Mouse (Mus musculus) left cerebral cortex, postnatal 10 days (tissue): Measurements from ENCODE around the gene Nrde2. TPM values are rescaled to one million over a fixed set of nuclear protein-coding genes. Genes with fewer than 3 reads are reported as not detected.

Source experiments
- DNase-seq, 2 experiments: peaks; one replicate each; pipeline ENCODE4 v3.0.0; 2021 to 2022; ENCODE audit warnings: low spot score in 2 of 2, mixed read lengths in 1 of 2; ENCODE audit errors: extremely low spot score in 1 of 2
- intact Hi-C: fragments of 180-260 bp; cut with DNase I; formaldehyde crosslinking; loops from one replicate; pipeline ENCODE4 v1.15.1; 2025
- total RNA-seq, 2 experiments: library from RNA; stranded (reverse); gene quantifications; 2 replicates each; pipeline ENCODE4 v1.2.3; 2021

Nrde2 gene
- total RNA-seq, result 10 to 100 TPM; 12.9 to 14.9 TPM

DNA sequence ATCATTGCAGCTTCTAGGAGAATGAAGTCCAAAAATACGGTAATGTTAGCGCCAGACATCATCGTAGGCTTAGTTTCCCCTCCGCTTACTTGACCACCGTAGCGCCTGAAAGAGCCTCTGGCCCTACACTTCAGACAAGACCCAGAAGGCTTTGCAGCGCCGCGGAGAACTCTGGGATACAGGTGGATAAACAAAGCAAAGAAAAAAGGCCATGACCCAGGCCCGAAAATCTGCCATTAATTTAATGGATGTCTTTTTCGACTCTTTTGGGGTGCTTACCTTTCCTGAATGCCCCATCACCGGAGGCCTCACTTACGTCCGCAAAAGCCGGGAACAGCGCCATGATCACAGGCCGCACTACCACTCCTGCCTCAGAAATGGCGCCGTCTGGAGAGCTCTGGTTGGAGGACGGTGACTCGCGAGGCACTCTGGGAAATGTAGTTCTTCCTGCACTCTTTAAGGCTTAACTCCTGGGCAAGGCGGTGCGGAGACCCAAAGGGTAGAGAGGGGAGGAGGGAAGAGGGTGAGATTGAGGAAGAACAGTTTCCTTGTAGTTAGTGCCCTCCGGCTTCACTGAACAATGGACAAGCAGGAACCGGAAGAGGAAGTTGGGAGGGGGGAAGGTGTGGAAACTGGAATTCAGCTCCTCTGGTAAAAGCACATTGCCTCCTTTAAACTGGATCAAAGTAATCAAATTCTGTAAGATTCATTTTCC is at the start of gene Nrde2:
Gene Nrde2 (minus strand): TSS at position 393 of the 715 bp plus-strand sequence.
- intact Hi-C loops, result no loop called here
- DNase-seq, result peak; percentile 89 to 92

DNA sequence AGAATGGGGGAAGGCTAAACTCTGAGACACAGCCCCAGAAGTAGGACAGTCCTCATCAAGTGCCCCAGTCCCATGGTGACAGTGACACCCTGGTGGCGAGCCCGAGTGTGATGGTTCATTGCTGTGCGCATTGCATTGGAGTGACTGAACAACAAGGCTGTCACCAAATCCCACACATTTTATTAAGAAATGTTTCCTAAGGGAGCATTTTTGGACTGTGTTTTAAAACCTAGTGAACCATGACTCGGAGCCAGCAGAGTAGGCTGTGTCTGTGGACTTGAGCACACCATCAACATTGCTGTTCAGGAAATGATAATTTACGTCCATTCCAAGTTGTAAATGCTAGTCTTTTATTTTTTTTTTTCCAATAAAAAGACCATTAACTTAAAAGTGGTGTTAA is 47.5 kb upstream of the Nrde2 start:
- intact Hi-C loops, result loop anchor here (10.0 kb wide), 1 partner anchor 368 kb away; no protein-coding TSS in a partner anchor
- DNase-seq, result no peak

DNA sequence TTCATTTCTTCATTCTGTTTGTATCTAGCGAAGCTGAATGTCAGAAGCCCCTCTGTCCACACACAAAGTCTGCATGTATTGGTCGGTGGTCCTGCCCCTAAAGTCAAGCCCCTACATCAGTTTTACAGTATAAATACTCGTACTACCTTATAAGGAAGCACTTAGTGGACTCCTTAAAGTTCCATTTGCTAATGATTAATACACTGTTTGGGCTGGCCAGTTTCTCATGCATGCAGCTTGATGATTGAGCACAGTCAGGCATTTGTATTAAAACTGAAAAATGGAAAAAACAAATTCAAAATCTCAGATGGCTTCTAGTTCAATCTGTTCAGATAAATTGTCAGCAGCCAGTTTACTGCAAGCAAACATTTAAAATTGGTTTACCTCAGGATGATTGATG is 47.1 kb upstream of the Nrde2 start:
- intact Hi-C loops, result loop anchor here (10.0 kb wide), 1 partner anchor 368 kb away; no protein-coding TSS in a partner anchor
- DNase-seq, result no peak

DNA sequence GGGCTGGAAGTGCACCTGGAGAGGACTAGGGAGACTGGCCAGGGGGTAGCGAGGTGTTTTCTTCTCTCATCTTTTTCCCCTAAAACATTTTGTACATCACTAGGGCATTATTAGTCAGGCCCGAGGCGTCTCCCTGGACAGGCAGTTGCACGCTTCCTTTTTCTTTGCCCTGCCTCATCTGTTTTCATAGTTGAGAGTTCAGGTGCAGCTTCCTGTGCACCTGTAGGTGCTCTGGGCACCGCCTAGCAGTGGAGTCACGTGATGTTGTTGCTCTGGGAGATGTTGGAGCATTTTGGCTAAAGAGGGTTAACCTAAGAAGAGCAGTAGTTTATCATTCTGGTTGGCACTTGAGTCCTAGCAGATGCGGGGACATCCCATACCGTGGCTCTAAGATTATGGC is 45.7 kb upstream of the Nrde2 start:
- DNase-seq, result no peak
- intact Hi-C loops, result loop anchor here (10.0 kb wide), 1 partner anchor 370 kb away; no protein-coding TSS in a partner anchor

DNA sequence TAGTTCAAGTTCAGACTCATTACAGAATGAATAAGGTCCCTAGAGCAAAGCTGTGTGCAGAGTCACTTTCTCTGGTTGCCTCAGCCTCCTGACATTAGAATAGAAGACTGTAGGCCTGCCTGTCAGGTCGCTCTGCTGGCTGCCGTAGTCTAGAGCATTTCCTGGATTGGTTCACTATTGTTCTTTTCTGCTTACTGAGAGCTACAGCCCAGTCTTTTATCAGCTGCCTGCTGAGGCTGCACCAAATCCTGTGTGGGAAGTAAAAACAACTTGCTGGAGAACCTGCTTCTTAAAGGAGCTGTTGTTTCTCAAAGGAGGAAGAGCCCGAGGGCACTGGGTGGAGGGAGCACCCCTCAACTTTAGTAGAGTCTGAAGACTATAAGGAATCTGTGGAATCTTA is 44.3 kb upstream of the Nrde2 start:
- intact Hi-C loops, result loop anchor here (5.0 to 10.0 kb wide), 4 partner anchors 59 to 371 kb away; no protein-coding TSS in a partner anchor
- no peak for DNase-seq

DNA sequence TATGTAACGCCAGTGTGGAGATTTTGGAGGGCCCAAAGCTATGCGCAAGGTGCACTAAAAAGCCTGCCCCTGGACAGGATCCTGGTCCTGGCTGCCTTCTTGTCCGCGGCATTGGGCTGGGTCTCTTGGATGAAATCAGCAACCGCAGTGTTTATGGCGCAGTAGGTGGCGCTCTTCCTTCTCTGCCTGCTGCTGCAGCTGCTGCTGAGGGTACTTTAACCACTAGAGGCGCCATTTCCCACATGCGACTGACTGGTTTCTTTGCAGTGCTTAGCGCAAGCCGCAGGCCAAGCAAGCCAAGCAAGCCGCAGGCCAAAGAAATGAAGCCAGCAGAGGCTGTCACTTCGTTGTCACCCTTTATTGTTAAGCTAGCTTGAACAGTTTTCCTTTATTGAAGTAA is 42.4 kb upstream of the Nrde2 start:
- intact Hi-C loops, result loop anchor here (5.0 to 10.0 kb wide), 4 partner anchors 60 to 373 kb away; no protein-coding TSS in a partner anchor

DNA sequence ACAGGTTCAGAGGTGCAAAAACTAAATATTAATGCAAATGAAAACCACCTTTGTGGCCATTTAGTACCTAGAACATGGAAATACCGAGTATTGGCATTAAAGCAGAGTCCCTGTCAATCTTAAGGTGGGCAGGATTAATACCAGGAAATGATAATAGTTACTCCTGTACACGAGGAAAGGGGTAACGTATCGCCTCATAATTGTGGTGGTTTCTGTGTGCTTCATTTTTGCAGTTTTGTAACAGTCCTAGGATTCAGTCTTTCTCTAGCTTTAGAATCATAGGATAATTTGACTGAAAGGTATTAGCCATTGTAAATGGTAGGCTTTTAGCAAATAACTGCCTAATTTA is 41.9 kb upstream of the Nrde2 start:
- intact Hi-C loops, result loop anchor here (5.0 to 10.0 kb wide), 4 partner anchors 61 to 373 kb away; no protein-coding TSS in a partner anchor
- DNase-seq, result no peak

More for the DNA sequence above, 42.4 kb upstream of the Nrde2 start:
- DNase-seq, result peak; percentile 94 to 95

DNA sequence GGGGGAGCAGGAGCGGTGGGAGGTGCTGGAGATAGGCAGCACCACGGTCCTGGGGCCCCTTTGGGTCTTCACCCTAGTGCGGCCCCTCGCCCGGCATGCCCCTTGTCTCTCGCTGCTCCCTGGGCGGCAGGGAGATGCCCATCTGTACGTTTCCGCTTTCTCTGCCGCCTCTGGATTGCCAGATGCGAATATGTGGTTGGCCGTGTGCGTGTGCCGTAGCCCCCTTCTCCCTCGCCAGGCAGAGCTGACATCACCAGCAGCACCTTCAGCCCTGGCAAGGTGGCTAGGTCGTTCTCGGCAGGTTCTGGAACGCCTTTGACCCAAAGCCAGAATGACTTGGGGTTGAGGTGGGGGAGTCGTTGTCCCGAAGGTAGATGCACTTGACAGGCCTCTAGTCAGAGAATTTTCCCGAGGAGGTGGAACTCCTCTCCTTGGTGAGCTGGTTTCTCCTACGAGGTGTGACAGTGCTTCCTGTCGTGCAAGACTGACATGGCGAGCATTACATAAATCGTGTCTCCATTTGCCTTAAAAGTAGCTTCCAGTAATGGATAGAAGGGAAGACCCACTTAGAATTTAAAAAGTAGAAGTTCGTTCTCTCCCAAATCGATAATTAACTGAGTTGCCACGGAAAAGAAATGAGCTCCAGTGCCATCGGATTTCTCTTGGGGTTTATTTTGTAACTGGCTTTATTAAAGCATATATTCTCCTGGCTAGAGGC is 41.4 kb upstream of the Nrde2 start:
- intact Hi-C loops, result loop anchor here (5.0 to 10.0 kb wide), 4 partner anchors 61 to 374 kb away; no protein-coding TSS in a partner anchor
- no peak for DNase-seq

DNA sequence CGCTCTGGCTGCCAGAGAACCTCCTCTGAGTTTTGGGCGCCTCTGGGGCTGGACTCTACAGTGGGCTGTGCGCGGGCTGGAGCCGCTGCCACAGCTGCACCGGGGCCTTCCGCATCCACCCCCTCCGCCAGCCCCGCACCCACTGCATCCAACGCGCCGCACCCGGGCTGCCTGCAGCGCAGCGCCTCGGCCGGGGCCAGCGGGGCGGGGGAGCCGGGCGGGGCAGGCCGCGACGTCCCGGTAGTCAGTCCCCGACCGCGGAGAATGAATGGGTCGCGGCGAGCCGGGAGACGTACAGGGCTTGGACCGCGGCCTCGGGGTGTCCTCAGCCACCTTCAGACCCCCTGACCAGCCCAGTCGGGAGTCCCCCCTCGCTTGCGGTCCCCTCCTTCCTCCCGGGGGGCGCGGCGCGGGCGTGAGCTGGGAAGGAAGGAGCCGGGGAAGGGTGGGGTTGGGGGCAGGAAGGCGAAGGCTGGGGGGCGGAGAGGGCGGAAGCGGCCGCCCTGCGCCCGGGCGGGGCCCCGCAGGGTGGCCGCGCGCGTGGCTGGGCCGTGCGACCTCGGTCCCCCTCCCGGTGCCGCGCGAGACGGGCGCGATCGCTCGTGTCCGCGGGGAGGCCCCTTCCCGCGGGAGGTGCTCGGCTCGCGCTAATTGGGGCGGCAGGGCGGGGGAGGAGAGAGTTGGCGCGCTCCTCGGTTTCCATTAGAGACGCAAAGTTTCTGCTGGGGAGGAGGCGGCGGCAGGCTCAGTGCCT is 40.6 kb upstream of the Nrde2 start:
- intact Hi-C loops, result loop anchor here (5.0 to 10.0 kb wide), 4 partner anchors 62 to 375 kb away; no protein-coding TSS in a partner anchor
- DNase-seq, result peak in 1 of 2 experiments; percentile 87

DNA sequence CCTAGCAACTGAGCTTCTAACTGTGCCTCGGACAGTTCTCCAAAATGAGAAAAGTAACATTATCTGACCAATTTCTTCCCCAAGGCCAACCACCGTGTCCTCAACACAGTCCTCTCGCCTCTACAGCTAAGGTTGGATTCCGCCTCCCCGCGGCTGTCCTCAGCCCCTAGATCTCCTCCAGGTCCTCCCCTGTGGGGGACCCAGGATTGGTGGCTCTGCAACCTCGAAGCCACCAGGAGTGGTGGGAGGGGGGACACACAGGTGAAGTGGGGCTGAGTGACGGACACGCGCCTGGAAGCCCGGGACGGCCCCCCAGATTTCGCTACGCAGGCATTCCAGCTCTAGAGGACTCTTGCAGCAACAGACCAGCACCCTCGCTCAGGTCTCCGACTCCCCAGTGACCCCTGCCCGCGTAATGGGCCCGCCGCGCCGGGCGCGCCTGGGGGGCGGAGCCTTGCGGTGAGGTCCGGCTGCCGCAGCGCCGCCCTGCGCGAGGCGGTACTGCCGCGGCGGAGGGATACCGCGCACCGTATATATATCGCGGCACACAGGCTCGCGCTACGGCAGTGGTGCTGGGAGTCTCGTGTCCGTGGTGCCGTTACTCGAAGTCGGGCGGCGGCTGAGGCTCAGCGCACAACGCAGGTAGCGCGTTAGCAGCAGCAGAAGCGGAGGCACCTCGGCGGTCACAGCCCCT is 39.7 kb upstream of the Nrde2 start, which contains the start of gene Calm1:
Gene Calm1 (plus strand): TSS at position 469 of the 694 bp plus-strand sequence.
- intact Hi-C loops, result no loop called here
- DNase-seq, result peak; percentile 92 to 96

DNA sequence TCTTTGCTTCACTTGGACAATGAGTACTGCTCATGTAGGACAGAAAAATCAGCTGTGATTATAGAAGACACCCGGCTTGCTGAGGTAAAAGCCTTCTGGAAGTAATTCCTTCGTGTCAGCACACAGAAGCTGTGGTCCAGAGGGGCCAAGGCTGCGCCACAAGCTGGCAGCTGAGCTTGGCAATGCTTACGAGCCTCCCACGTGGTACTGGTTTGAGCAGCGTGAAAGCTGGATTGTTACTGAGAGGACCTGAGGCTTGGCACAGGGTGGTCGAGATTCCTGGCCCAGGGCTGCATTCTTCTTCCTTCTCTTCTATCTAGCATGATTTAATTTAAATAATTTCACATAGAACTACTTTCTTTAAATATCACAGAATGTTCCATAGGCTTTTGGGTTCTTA is 37.3 kb upstream of the Nrde2 start:
- DNase-seq, result no peak
- intact Hi-C loops, result no loop called here

DNA sequence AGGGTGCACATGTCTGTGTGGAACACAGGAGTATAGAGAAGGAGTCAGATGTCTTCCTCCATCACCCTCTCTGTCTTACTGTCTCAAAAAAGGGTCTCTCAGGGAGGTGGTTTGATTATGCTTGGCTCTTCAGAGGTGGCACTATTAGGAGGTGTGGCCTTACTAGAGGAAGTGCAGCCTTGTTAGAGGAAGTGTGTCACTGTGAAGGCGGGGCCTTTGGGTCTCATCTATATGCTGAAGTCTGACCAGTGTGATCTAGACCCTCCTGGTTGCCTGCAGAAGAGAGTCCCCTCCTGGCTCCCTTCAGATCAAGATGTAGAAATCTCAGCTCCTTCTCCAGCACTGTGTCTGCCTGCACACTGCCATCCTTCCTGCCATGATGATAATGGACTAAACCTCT is 34.7 kb upstream of the Nrde2 start:
- intact Hi-C loops, result no loop called here

DNA sequence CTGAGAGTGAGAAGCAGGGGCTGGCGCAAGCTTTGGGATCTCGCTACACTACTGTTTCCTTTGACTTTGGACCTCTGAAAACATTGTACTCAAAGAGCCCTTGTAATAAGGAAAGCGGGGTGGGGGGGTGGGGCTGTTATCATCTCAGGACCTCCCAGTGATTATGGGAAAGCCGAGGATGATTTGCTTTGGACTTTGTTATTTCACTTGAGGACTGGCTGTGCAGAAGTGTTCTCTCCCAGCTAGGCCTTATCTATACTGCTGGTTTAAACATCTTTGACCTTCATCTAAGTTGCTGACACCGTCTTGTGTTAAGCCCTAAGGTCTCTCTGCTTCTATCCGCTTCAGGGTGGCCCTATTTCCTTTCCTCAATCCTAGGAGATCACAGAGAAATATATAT is 31.3 kb upstream of the Nrde2 start:
- DNase-seq, result no peak
- intact Hi-C loops, result no loop called here

More for the DNA sequence above, 34.7 kb upstream of the Nrde2 start:
- DNase-seq, result no peak

DNA sequence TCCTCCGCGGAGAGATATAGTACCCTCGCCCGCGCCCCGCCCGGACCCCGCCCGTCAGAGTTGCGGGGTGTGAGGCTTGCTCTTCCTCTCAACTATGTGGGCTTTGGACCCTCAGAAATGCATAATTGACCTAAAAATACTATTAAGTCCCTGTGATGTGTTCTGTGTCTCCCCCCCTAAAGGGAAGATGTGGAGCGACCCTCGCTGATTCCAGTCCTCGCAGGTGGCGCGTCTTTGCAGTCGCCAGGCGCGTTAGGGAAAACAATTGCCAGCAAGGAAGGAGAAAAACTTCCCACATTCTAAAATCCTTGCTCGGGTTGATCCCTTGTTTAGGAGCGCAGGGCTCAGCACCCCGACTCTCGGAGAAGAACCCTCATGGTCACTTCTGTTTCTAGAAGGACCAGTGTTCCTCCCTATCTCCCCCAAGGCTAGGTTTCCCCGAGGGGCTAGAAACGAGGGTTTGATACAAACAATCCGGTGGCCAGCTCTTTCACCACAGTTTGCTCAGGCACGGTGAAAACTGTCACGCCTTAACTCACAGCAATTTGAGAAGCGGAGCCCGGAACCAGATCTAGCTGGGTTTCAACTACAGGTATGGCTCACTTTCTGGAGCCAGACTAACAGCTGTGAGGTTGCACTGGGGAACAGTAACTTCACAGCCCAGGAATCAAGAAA is 28.4 kb upstream of the Nrde2 start:
- intact Hi-C loops, result loop anchor here (10.0 kb wide), 1 partner anchor 737 kb away; no protein-coding TSS in a partner anchor
- DNase-seq, result no peak

DNA sequence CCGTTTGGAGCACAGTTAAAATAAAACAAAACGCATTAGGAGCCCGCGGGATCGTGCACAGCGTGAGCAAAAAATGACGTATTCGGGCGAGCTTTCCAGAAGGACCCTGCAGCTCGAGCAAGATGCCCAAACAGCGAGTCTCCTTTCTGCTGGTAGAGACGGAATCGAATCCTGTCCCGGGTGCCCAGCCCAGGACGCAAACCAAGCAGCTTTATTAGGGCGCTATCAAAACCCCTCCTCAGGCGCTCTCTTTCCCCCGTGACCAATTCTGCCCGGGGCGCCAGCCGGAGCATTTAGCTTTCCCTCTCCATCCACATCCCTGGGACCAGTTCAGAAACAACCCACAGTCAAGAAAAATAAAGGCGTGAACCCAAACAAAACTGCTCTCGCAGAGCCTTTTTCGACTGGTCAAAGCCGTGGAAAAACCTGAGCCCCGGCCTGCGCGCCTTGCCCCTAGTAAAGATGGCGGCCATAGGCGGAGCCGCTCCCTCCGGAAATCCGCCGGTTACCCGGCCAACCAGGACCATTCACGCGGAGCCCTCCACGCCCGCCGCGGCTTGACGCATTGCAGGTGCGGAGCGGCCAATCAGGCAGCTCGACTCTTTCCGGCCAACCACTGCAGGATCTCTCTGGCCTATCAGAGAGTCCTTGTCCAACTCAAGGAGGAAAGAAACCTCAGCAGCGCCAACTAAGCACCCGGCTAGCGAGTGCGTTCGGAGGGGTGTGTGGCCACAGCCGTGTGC is 27.7 kb upstream of the Nrde2 start:
- intact Hi-C loops, result loop anchor here (10.0 kb wide), 1 partner anchor 738 kb away; no protein-coding TSS in a partner anchor

DNA sequence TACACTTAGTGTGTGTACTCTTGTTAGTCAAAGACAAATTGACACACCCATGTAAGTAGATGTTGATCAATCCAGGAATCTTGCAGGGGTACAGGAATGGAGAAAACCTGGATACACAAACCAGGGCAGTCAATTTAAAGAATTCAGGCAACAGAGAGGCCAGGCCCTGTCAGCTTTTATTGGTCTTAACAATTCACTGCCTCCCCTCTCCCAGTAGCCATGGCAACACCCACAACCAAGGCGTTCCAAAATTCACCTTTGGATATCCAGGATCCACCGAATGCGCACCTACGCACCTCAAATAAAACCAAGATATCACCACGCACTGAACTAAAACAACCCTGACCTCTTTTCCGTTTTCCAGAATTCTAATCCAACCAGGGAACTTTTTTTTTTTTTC is 26.9 kb upstream of the Nrde2 start:
- intact Hi-C loops, result loop anchor here (10.0 kb wide), 1 partner anchor 738 kb away; no protein-coding TSS in a partner anchor

More for the DNA sequence above, 27.7 kb upstream of the Nrde2 start:
- DNase-seq, result peak; percentile 99 to 100

DNA sequence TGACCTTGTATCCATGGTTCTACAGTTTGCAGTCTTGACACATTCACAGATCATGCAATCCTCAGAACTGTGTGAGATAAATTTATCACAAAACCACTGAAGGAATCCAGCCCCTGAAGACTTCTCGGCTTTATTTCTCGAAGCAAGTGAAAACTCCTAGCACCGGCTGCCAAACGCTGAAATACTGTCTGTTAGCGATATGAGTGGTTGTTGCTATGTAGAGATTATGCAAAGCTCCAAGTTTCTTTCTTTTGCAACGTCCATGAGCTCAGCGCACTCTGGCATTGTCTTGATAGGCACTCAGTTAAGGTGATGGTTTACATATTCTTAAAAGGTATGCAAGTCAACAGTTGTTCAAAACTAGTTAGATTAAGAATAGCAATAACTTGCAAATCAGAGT is 26.4 kb upstream of the Nrde2 start:
- DNase-seq, result no peak
- intact Hi-C loops, result loop anchor here (10.0 kb wide), 1 partner anchor 739 kb away; no protein-coding TSS in a partner anchor

More for the DNA sequence above, 26.9 kb upstream of the Nrde2 start:
- no peak for DNase-seq
